Mouse (Mus musculus) CH12.LX (cell line): ENCODE data around the gene Slc45a3. TPM values are rescaled to one million over a fixed set of nuclear protein-coding genes. Genes with fewer than 3 reads are reported as not detected.
A peak's percentile ranks its signal among the peaks of the same experiment; 100 is the strongest.

Source experiments
- DNase-seq: peaks from one replicate; pipeline ENCODE4 v3.0.0-alpha.2; 2013; ENCODE audit errors: extremely low read depth
- H3K27ac ChIP-seq: 2 replicates; pipeline ENCODE4 v1.5.1; 2012; ENCODE audit warnings: low read depth, mild to moderate bottlenecking, control low read depth, moderate library complexity; ENCODE audit not compliant: insufficient read depth
- H3K27me3 ChIP-seq: replicated peaks from 2 replicates; pipeline ENCODE3; 2012; ENCODE audit warnings: inconsistent platforms
- H3K36me3 ChIP-seq, 2 experiments: replicated peaks in 1 of 2; 2 replicates each; pipeline versions ENCODE3 to v1.6.1; 2012; ENCODE audit warnings: inconsistent platforms in 1 of 2, low read length in 1 of 2, mild to moderate bottlenecking in 1 of 2, mixed read lengths in 1 of 2, moderate library complexity in 1 of 2; ENCODE audit not compliant: control insufficient read depth in 1 of 2, insufficient read depth in 1 of 2
- H3K4me1 ChIP-seq, 2 experiments: 2 replicates each; pipeline ENCODE4 v1.6.1; 2012; ENCODE audit warnings: inconsistent platforms in 1 of 2, moderate library complexity in 1 of 2; ENCODE audit not compliant: insufficient read depth in 2 of 2, control insufficient read depth in 1 of 2
- H3K4me2 ChIP-seq: 2 replicates; pipeline ENCODE4 v1.6.1; 2012; ENCODE audit warnings: low read depth, mild to moderate bottlenecking, control low read depth; ENCODE audit not compliant: poor library complexity, insufficient read depth, severe bottlenecking
- H3K4me3 ChIP-seq, 3 experiments: fragments of 150-350 bp in 1 of 3; sonication (generic) in 1 of 3; replicated peaks in 1 of 3; 2 replicates each; pipeline versions ENCODE3 to v1.5.1; 2011 to 2012; ENCODE audit warnings: low read depth in 2 of 3, low read length in 2 of 3, mild to moderate bottlenecking in 2 of 3, moderate library complexity in 2 of 3, control low read depth in 1 of 3, improper control_type of control experiment in 1 of 3, inconsistent platforms in 1 of 3, mixed read lengths in 1 of 3; ENCODE audit not compliant: poor library complexity in 1 of 3
- H3K79me2 ChIP-seq: replicated peaks from 2 replicates; pipeline ENCODE4 v1.6.1; 2012; ENCODE audit warnings: mild to moderate bottlenecking, moderate library complexity; ENCODE audit not compliant: control insufficient read depth, poor library complexity, insufficient read depth, severe bottlenecking; ENCODE audit errors: extremely low read depth
- H3K9ac ChIP-seq: 2 replicates; pipeline ENCODE4 v1.6.1; 2012; ENCODE audit warnings: low read depth, mild to moderate bottlenecking, control low read depth, moderate library complexity; ENCODE audit not compliant: insufficient read depth
- H3K9me3 ChIP-seq: replicated peaks from 2 replicates; pipeline ENCODE3; 2012; ENCODE audit warnings: low read length, inconsistent platforms, mixed read lengths
- BHLHE40 ChIP-seq: IDR thresholded peaks from 2 replicates; pipeline ENCODE4 v1.6.1; 2011; ENCODE audit warnings: mild to moderate bottlenecking, low read depth, low read length, improper control_type of control experiment
- E2F4 ChIP-seq: IDR thresholded peaks from 2 replicates; pipeline ENCODE4 v1.6.1; 2011; ENCODE audit warnings: low read depth, low read length, improper control_type of control experiment; ENCODE audit not compliant: insufficient replicate concordance
- ELF1 ChIP-seq: IDR thresholded peaks from 2 replicates; pipeline ENCODE4 v1.6.1; 2014; ENCODE audit warnings: low read depth, mild to moderate bottlenecking, inconsistent platforms, low read length, improper control_type of control experiment
- EP300 ChIP-seq: IDR thresholded peaks from 2 replicates; pipeline ENCODE4 v1.6.1; 2011; ENCODE audit warnings: low read length, improper control_type of control experiment
- ETS1 ChIP-seq: conservative IDR thresholded peaks from 2 replicates; pipeline ENCODE4 v1.6.1; 2012; ENCODE audit warnings: low read depth, mild to moderate bottlenecking, inconsistent platforms, low read length, improper control_type of control experiment, moderate library complexity
- GABPA ChIP-seq: IDR thresholded peaks from 2 replicates; pipeline ENCODE4 v1.6.1; 2012; ENCODE audit warnings: low read depth, low read length, improper control_type of control experiment, inconsistent platforms; ENCODE audit not compliant: insufficient replicate concordance
- HCFC1 ChIP-seq: IDR thresholded peaks from 2 replicates; pipeline ENCODE4 v1.6.1; 2012; ENCODE audit warnings: low read depth, mild to moderate bottlenecking, inconsistent platforms, low read length, improper control_type of control experiment
- JUND ChIP-seq: conservative IDR thresholded peaks from 2 replicates; pipeline ENCODE4 v1.6.1; 2011; ENCODE audit warnings: low read depth, low read length, improper control_type of control experiment
- MAZ ChIP-seq: IDR thresholded peaks from 2 replicates; pipeline ENCODE4 v1.6.1; 2012; ENCODE audit warnings: low read depth, mild to moderate bottlenecking, inconsistent platforms, low read length, improper control_type of control experiment, moderate library complexity
- MXI1 ChIP-seq: IDR thresholded peaks from 2 replicates; pipeline ENCODE4 v1.6.1; 2011; ENCODE audit warnings: mild to moderate bottlenecking, low read depth, low read length, improper control_type of control experiment
- MYC ChIP-seq: IDR thresholded peaks from 2 replicates; pipeline ENCODE4 v1.6.1; 2011; ENCODE audit warnings: low read depth, mild to moderate bottlenecking, improper control_type of control experiment, low read length
- POLR2AphosphoS2 ChIP-seq: IDR thresholded peaks from 2 replicates; pipeline ENCODE4 v1.6.1; 2011; ENCODE audit warnings: low read depth, low read length, improper control_type of control experiment
- RCOR1 ChIP-seq: conservative IDR thresholded peaks from 2 replicates; pipeline ENCODE4 v1.6.1; 2012; ENCODE audit warnings: low read depth, mild to moderate bottlenecking, inconsistent platforms, low read length, improper control_type of control experiment
- SIN3A ChIP-seq: IDR thresholded peaks from 2 replicates; pipeline ENCODE4 v1.6.1; 2012; ENCODE audit warnings: low read length, improper control_type of control experiment, inconsistent platforms
- SMC3 ChIP-seq: IDR thresholded peaks from 2 replicates; pipeline ENCODE4 v1.6.1; 2011; ENCODE audit warnings: low read depth, low read length, improper control_type of control experiment
- TBP ChIP-seq: conservative IDR thresholded peaks from 2 replicates; pipeline ENCODE4 v1.6.1; 2011; ENCODE audit warnings: low read depth, low read length, improper control_type of control experiment
- UBTF ChIP-seq: IDR thresholded peaks from 2 replicates; pipeline ENCODE4 v1.6.1; 2012; ENCODE audit warnings: low read depth, mild to moderate bottlenecking, inconsistent platforms, low read length, improper control_type of control experiment, moderate library complexity
- USF1 ChIP-seq: IDR thresholded peaks from 2 replicates; pipeline ENCODE4 v1.6.1; 2014; ENCODE audit warnings: low read depth, mild to moderate bottlenecking, inconsistent platforms, low read length, improper control_type of control experiment
- ZC3H11A ChIP-seq: IDR thresholded peaks from 2 replicates; pipeline ENCODE4 v1.6.1; 2012; ENCODE audit warnings: low read depth, mild to moderate bottlenecking, inconsistent platforms, low read length, improper control_type of control experiment
- ZKSCAN1 ChIP-seq: IDR thresholded peaks from 2 replicates; pipeline ENCODE4 v1.6.1; 2012; ENCODE audit warnings: low read depth, inconsistent platforms, low read length, improper control_type of control experiment, borderline replicate concordance
- ZMIZ1 ChIP-seq: IDR thresholded peaks from 2 replicates; pipeline ENCODE4 v1.6.1; 2012; ENCODE audit warnings: low read depth, mild to moderate bottlenecking, inconsistent platforms, low read length, improper control_type of control experiment
- ZNF384 ChIP-seq: IDR thresholded peaks from 2 replicates; pipeline ENCODE4 v1.6.1; 2012; ENCODE audit warnings: low read depth, low read length, improper control_type of control experiment, inconsistent platforms
- dilution Hi-C: fragments of 300-500 bp; cut with MboI; formaldehyde crosslinking; loops from 2 replicates; pipeline ENCODE4 v1.14.3; 2020; ENCODE audit warnings: low sequenced_read_pairs; ENCODE audit not compliant: extremely low pct_unique_long_range_greater_than_20kb, extremely low pct_ligation_motif_present
- in situ Hi-C: fragments of 300-500 bp; cut with MboI; formaldehyde crosslinking; loops from 3 replicates; pipeline ENCODE4 v1.14.3; 2019; ENCODE audit warnings: low sequenced_read_pairs, low pct_ligation_motif_present, low pct_unique_long_range_greater_than_20kb, mixed read lengths
- polyA plus RNA-seq: library from polyadenylated mRNA; unstranded; fragments of >175 nt; gene quantifications from 2 replicates; pipeline ENCODE4 v1.2.1, GENCODE M21; 2012; ENCODE audit warnings: low read depth; ENCODE audit not compliant: insufficient read length
- total RNA-seq, 2 experiments: library from RNA; depleted of rRNA; stranded (reverse); fragments of 300-350 nt in 1 of 2; fragments of >200 nt in 1 of 2; gene quantifications; 2 replicates each; pipeline ENCODE4 v1.2.3; 2012 to 2014

Gene Slc45a3
- total and polyA plus RNA-seq, 3 experiments = 0.16 to 0.47 (median 0.20) TPM

- no peak overlapping the region for H3K9ac ChIP-seq
- no peaks in the 10 kb centered on the region for H3K9me3 ChIP-seq
- no peak for DNase-seq
- in situ Hi-C loops = no loop called here
- peaks cover 15 to 23% of the 10 kb centered on the region in 2 experiments; a peak in 3 of 4 replicates for H3K4me1 ChIP-seq
- H3K36me3 ChIP-seq = no peaks in the 10 kb centered on the region
- dilution Hi-C loops = no loop called here
- H3K27me3 ChIP-seq = peaks cover 70% of the 10 kb centered on the region
- no peak overlapping the region for H3K4me2 ChIP-seq
- no peak overlapping the region for H3K4me3 ChIP-seq
- TF ChIP-seq E2F4 (no peak), POLR2AphosphoS2 (no peak), GABPA (no peak), MYC (no peak), JUND (no peak), UBTF (no peak), TBP (no peak), ZC3H11A (no peak), ELF1 (no peak), USF1 (no peak), BHLHE40 (no peak), MAZ (no peak)
- no peaks in the 10 kb centered on the region for H3K79me2 ChIP-seq
- no peak overlapping the region for H3K27ac ChIP-seq
Measured at GRCm38 (mm10) chr1:131961004-131961403, 1.8 kb upstream of the Slc45a3 start.

GRCm38 (mm10) chr1:131963085-131963951, 551 bp downstream of the Slc45a3 start:
- Histone ChIP-seq H3K4me1 (peaks cover 0 to 3% of the 10 kb centered on the region in 2 experiments; a peak in 2 of 4 replicates), H3K4me2 (peak overlapping the region; percentile 83), H3K36me3 (no peaks in the 10 kb centered on the region), H3K79me2 (no peaks in the 10 kb centered on the region), H3K4me3 (peak overlapping the region in 2 of 3 experiments; percentile 47 to 72), H3K9ac (peak overlapping the region; percentile 27), H3K27ac (no peak overlapping the region), H3K27me3 (peaks cover 83% of the 10 kb centered on the region), H3K9me3 (no peaks in the 10 kb centered on the region)
- DNase-seq = no peak
- dilution Hi-C loops (no loop called here), in situ Hi-C loops (no loop called here)
- no peak for TF ChIP-seq ZNF384
- no peak for TF ChIP-seq ZC3H11A
- no peak for TF ChIP-seq ETS1
- TF ChIP-seq ELF1 = no peak
- no peak for TF ChIP-seq UBTF
- TF ChIP-seq EP300 = no peak
- TF ChIP-seq SMC3 = no peak
- no peak for TF ChIP-seq ZKSCAN1
- no peak for TF ChIP-seq MXI1
- no peak for TF ChIP-seq SIN3A
- TF ChIP-seq ZMIZ1 = no peak
- TF ChIP-seq RCOR1 = no peak
- no peak for TF ChIP-seq HCFC1
